16 mouse cellular contexts compared by ENCODE assay signal in the genomic region with DNA sequence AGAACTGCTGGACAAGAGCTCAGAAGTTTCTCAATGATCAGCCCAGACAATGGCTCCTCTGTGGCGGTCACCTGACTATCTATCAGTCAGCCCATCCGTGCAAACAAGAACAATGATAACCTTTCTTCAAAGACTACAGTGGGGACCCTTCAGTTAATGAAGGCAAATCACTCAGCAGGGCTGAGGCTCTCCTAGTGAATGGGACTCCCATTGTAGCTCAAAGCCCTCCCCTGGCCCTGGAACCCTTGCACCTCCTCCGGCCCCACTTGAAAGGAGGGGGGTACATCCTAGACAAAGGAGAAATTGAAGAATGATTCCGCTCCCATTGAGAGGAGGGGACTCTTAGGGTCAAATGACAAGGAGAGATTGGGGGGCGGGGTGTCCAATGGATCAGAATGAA.
DNase-seq lines count a peak whose midpoint lies in the region; ATAC-seq and TF ChIP-seq lines count a peak whose summit lies in the region.
"Had no signal": no experiment of that assay in that cellular context is flagged by ENCODE, and none has a peak within 500 bp of the region (broad histone marks: within the 10 kb centered on the region; RNA-seq: fewer than 3 reads in every experiment).

No protein-coding gene starts in this region.

- 75% methylated on average over 5 of the region's 5 CpGs for WGBS in intestine, embryonic 14.5 days
- WGBS in intestine, postnatal 0 days: 77% methylated on average over 5 of the region's 5 CpGs
- 14% methylated on average over 5 of the region's 5 CpGs for WGBS in forebrain, embryonic 13.5 days

- no peak for TF ChIP-seq POLR2A in brain, embryonic 14.5 days (IDR thresholded peaks at IDR 0.05; ENCODE audit: borderline replicate concordance, extremely low read depth, insufficient read depth, insufficient read length, poor library complexity, severe bottlenecking)

- H3K9me3 ChIP-seq in intestine, embryonic 14.5 days (ENCODE audit: control insufficient read depth, low read length): no peaks in the 10 kb centered on the region
- H3K9me3 ChIP-seq in intestine, postnatal 0 days (ENCODE audit: control insufficient read depth): no peaks in the 10 kb centered on the region
- no peaks in the 10 kb centered on the region for H3K9me3 ChIP-seq in forebrain, embryonic 13.5 days (replicated peaks)

- TF ChIP-seq CTCF in intestine, postnatal 0 days (IDR thresholded peaks at IDR 0.05; ENCODE audit: low read depth): no peak
- TF ChIP-seq CTCF in brain, embryonic 14.5 days (IDR thresholded peaks at IDR 0.05; ENCODE audit: borderline replicate concordance, extremely low read depth, insufficient read depth, insufficient read length): no peak

- H3K9ac ChIP-seq in intestine, embryonic 14.5 days (ENCODE audit: low read length): no peak overlapping the region
- H3K9ac ChIP-seq in intestine, postnatal 0 days (ENCODE audit: low read depth, low read length): no peak overlapping the region
- H3K9ac ChIP-seq in forebrain, embryonic 13.5 days: no peak overlapping the region

- H3K4me1 ChIP-seq in intestine, embryonic 14.5 days (replicated peaks; ENCODE audit: control insufficient read depth, insufficient read depth, low read length): peaks cover 14% of the 10 kb centered on the region
- peaks cover 8% of the 10 kb centered on the region; the same call in 1 of the 2 replicates for H3K4me1 ChIP-seq in intestine, postnatal 0 days (replicated peaks; ENCODE audit: control insufficient read depth, insufficient read depth, low read length)
- peaks cover 30% of the 10 kb centered on the region for H3K4me1 ChIP-seq in forebrain, embryonic 13.5 days

- H3K27ac ChIP-seq in intestine, embryonic 14.5 days (ENCODE audit: low read depth): no peak overlapping the region
- H3K27ac ChIP-seq in intestine, postnatal 0 days (ENCODE audit: low read depth, low read length): no peak overlapping the region
- no peak overlapping the region for H3K27ac ChIP-seq in forebrain, embryonic 13.5 days

- DNase-seq in intestine, embryonic 14.5 days (ENCODE audit: low spot score): no peak
- DNase-seq in brain, embryonic 14.5 days (ENCODE audit: low read depth): peak; percentile 28
- peak; percentile 94 for DNase-seq in retina, postnatal 1 day
- no peak for DNase-seq in right cerebral cortex, postnatal 4 days
- DNase-seq in urinary bladder, postnatal 14 days (ENCODE audit: low spot score): no peak
- DNase-seq: adrenal gland, postnatal 25 days; cerebellum, adult 11-12 months; heart, adult 18-20 months; kidney, postnatal 4 days; lung, postnatal 14 days; right cerebral cortex, adult 18-20 months; thymus, postnatal 14 days had no signal

- H3K27me3 ChIP-seq in intestine, embryonic 14.5 days (replicated peaks; ENCODE audit: control insufficient read depth, insufficient read depth, low read length): no peaks in the 10 kb centered on the region
- no peaks in the 10 kb centered on the region for H3K27me3 ChIP-seq in intestine, postnatal 0 days (replicated peaks; ENCODE audit: control insufficient read depth, insufficient read depth, low read length)
- no peaks in the 10 kb centered on the region for H3K27me3 ChIP-seq in forebrain, embryonic 13.5 days

- H3K4me2 ChIP-seq in intestine, embryonic 14.5 days (ENCODE audit: low read length): no peak overlapping the region
- no peak overlapping the region for H3K4me2 ChIP-seq in intestine, postnatal 0 days (replicated peaks; ENCODE audit: low read depth)
- no peak overlapping the region for H3K4me2 ChIP-seq in forebrain, embryonic 13.5 days

- peaks cover 7% of the 10 kb centered on the region; the same call in 1 of the 2 replicates for H3K36me3 ChIP-seq in intestine, embryonic 14.5 days (ENCODE audit: control insufficient read depth, insufficient read depth, low read length)
- H3K36me3 ChIP-seq in intestine, postnatal 0 days (ENCODE audit: control insufficient read depth, insufficient read depth): no peaks in the 10 kb centered on the region; the same call in 1 of the 2 replicates
- H3K36me3 ChIP-seq in forebrain, embryonic 13.5 days (ENCODE audit: poor library complexity, severe bottlenecking): peaks cover 19% of the 10 kb centered on the region; the same call in 1 of the 2 replicates

- no peak overlapping the region for H3K4me3 ChIP-seq in intestine, embryonic 14.5 days (ENCODE audit: low read depth, low read length)
- H3K4me3 ChIP-seq in intestine, postnatal 0 days (ENCODE audit: low read depth, low read length): no peak overlapping the region
- H3K4me3 ChIP-seq in forebrain, embryonic 13.5 days: no peak overlapping the region
- H3K4me3 ChIP-seq: myocyte had no signal

- ATAC-seq in intestine, embryonic 14.5 days (replicated peaks; ENCODE audit: low FRiP score, low TSS enrichment, low read depth): peak; percentile 38; the same call in 1 of the 2 replicates
- ATAC-seq in intestine, postnatal 0 days: no peak
- peak; percentile 22; the same call in 1 of the 2 replicates for ATAC-seq in forebrain, embryonic 13.5 days
- ATAC-seq: inflammation-experienced regulatory T-cells, adult 6 months had no signal

Comparison
In these comparisons a context has a peak if more than half of its experiments do, and no peak if none do; other contexts are left out.
1. DNase-seq: peak in brain, embryonic 14.5 days (single experiment) and retina, postnatal 1 day (single experiment); none in intestine, embryonic 14.5 days (single experiment), right cerebral cortex, postnatal 4 days (single experiment) and urinary bladder, postnatal 14 days (single experiment).